Mouse (Mus musculus): ENCODE results near the gene Rpl22. TPM values are rescaled to one million over a fixed set of nuclear protein-coding genes. Genes with fewer than 3 reads are reported as not detected.
A peak's percentile ranks its signal among the peaks of the same experiment; 100 is the strongest.

The Rpl22 gene
- total RNA-seq, 2 experiments from 2014 or later: 171 to 172 TPM

- H3K4me3 ChIP-seq: no peak overlapping the region
- H3K27ac ChIP-seq: no peak overlapping the region
- no peak for DNase-seq (ENCODE audit: extremely low spot score in 1 of 2, low spot score in 2 of 2)
- intact Hi-C loops (cut with DNase I): no loop called here
- no peak for TF ChIP-seq CTCF (IDR thresholded peaks at IDR 0.05)
These were observed 35.3 kb downstream of the Rpl22 start for GRCm38 (mm10) chr4:152360855-152361254.

GRCm38 (mm10) chr4:152362180-152362579 lies 36.6 kb downstream of the Rpl22 start:
- no peak overlapping the region for H3K27ac ChIP-seq
- H3K4me3 ChIP-seq: no peak overlapping the region
- intact Hi-C loops (cut with DNase I): no loop called here
- no peak for DNase-seq (ENCODE audit: extremely low spot score in 1 of 2, low spot score in 2 of 2)
- no peak for TF ChIP-seq CTCF (IDR thresholded peaks at IDR 0.05)

GRCm38 (mm10) chr4:152365228-152365627 lies 39.7 kb downstream of the Rpl22 start:
- DNase-seq (ENCODE audit: extremely low spot score in 1 of 2, low spot score in 2 of 2): no peak
- Histone ChIP-seq H3K4me3 (no peak overlapping the region), H3K27ac (no peak overlapping the region)
- intact Hi-C loops (cut with DNase I): no loop called here
- no peak for TF ChIP-seq CTCF (IDR thresholded peaks at IDR 0.05)

- TF ChIP-seq CTCF (IDR thresholded peaks at IDR 0.05): no peak
- Histone ChIP-seq H3K4me3 (no peak overlapping the region), H3K27ac (peak overlapping the region; percentile 47)
- no peak for DNase-seq (ENCODE audit: extremely low spot score in 1 of 2, low spot score in 2 of 2)
- intact Hi-C loops (cut with DNase I): loop anchor here (5.0 kb wide), 1 partner anchor 210 kb away; no protein-coding TSS in a partner anchor
These were observed 57.1 kb downstream of the Rpl22 start for GRCm38 (mm10) chr4:152382528-152383252.

Other genes starting within 250 kb of the Rpl22 start
- gene Tnfrsf25, start 209.8 kb upstream of the Rpl22 start, total RNA-seq (2021): 10 to 100 TPM; 16.4 to 28.6 TPM
- 1 to 10 TPM; 2.1 to 2.6 TPM for gene Espn, start 173.4 kb upstream of the Rpl22 start, total RNA-seq (2021)
- gene Hes2, start 166.9 kb upstream of the Rpl22 start, total RNA-seq (2021): not detected
- 100 to 1,000 TPM; 300 to 307 TPM for gene Acot7, start 147.6 kb upstream of the Rpl22 start, total RNA-seq (2021)
- gene Gpr153, start 51.5 kb upstream of the Rpl22 start, total RNA-seq (2021): 10 to 100 TPM; 29.6 to 35.9 TPM
- gene Hes3, start 34.1 kb upstream of the Rpl22 start, total RNA-seq (2021): under 1 TPM; 0.30 to 0.32 TPM
- gene Icmt, start 28.5 kb upstream of the Rpl22 start, total RNA-seq (2021): 10 to 100 TPM; 49.8 to 54.3 TPM
- gene Rnf207, start 6.7 kb upstream of the Rpl22 start, total RNA-seq (2021): 10 to 100 TPM; 17.0 to 18.6 TPM
- 100 to 1,000 TPM; 176 to 194 TPM for gene Chd5, start 12.9 kb downstream of the Rpl22 start, total RNA-seq (2021)
- 10 to 100 TPM; 22.8 to 24.9 TPM for gene Nphp4, start 151.0 kb downstream of the Rpl22 start, total RNA-seq (2021)
- gene Kcnab2, start 152.1 kb downstream of the Rpl22 start, total RNA-seq (2021): 100 to 1,000 TPM; 375 to 385 TPM